Mouse (Mus musculus) lung, embryonic 16.5 days (tissue): ENCODE measurements at regions not wholly inside any gene's neighbourhood (a gene's known extent, or its start where the extent isn't known, plus 50 kb on each side); places are given as distances from the start of the nearest gene placed in this dataset.

Experiments
- ATAC-seq: fragments of 200-750 bp; cut with Nextera tagmentation; 2 replicates; pipeline ENCODE4 v1.8.0; 2017; ENCODE audit warnings: low read depth, mild to moderate bottlenecking, moderate library complexity
- H3K27ac ChIP-seq: fragments of 300-500 bp; sonication (generic); 2 replicates; pipeline ENCODE4 v1.5.1; 2014; ENCODE audit warnings: mild to moderate bottlenecking, control low read depth, low read length
- H3K27me3 ChIP-seq: fragments of 300-500 bp; sonication (generic); 2 replicates; pipeline ENCODE4 v1.6.1; 2014; ENCODE audit warnings: low read depth, low read length, mixed read lengths; ENCODE audit not compliant: control insufficient read depth, insufficient read depth
- H3K36me3 ChIP-seq: fragments of 300-500 bp; sonication (generic); 2 replicates; pipeline ENCODE4 v1.6.1; 2014; ENCODE audit warnings: low read length; ENCODE audit not compliant: control insufficient read depth, insufficient read depth
- H3K4me1 ChIP-seq: fragments of 300-500 bp; sonication (generic); replicated peaks from 2 replicates; pipeline ENCODE4 v1.6.1; 2014; ENCODE audit warnings: low read length, mixed read lengths; ENCODE audit not compliant: control insufficient read depth, insufficient read depth
- H3K4me2 ChIP-seq: fragments of 300-500 bp; sonication (generic); 2 replicates; pipeline ENCODE4 v1.6.1; 2014; ENCODE audit warnings: low read depth, low read length, control low read depth
- H3K4me3 ChIP-seq: fragments of 300-500 bp; sonication (generic); 2 replicates; pipeline ENCODE4 v1.5.1; 2014; ENCODE audit warnings: mild to moderate bottlenecking, low read length, control low read depth
- H3K9ac ChIP-seq: fragments of 300-500 bp; sonication (generic); 2 replicates; pipeline ENCODE4 v1.6.1; 2014; ENCODE audit warnings: low read length, control low read depth
- H3K9me3 ChIP-seq: fragments of 300-500 bp; sonication (generic); 2 replicates; pipeline ENCODE4 v1.6.1; 2016; ENCODE audit warnings: low read length; ENCODE audit not compliant: control insufficient read depth
- WGBS: fragments of 180-500 bp; shearing (Covaris S2); extraction: QIAGEN DNeasy Blood & Tissue Kit; methylation state at CpG from one replicate; pipeline ENCODE4 v1.1.7; 2014; 5-methylcytosine and 5-hydroxymethylcytosine counted together

DNA sequence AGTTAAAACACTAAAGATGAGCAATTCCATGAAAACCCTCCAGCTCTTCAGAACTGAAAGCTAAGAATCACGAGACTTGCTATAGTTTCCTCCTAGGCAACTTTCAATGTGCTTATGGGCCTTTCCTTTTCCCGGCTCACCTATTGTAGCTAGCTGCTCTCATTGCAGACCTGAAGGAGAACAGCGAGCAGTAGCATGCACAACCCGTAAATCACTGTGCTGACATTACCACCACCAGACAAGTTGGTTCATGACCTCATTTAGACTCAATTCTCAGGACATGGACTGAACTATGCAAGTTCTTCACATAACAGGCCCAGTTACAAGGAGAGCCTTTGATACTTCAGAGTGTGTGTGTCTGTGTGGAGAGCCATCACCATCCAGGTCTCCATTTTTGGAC lies 72.5 kb upstream of the Rbm19 start:
- Histone ChIP-seq H3K36me3 (no peaks in the 10 kb centered on the region), H3K4me3 (no peak overlapping the region), H3K27ac (no peak overlapping the region), H3K9me3 (no peaks in the 10 kb centered on the region), H3K27me3 (no peaks in the 10 kb centered on the region), H3K4me2 (no peak overlapping the region), H3K9ac (no peak overlapping the region), H3K4me1 (no peaks in the 10 kb centered on the region)
- ATAC-seq, result no peak
- 88% methylated on average over 4 of the region's 4 CpGs for WGBS

DNA sequence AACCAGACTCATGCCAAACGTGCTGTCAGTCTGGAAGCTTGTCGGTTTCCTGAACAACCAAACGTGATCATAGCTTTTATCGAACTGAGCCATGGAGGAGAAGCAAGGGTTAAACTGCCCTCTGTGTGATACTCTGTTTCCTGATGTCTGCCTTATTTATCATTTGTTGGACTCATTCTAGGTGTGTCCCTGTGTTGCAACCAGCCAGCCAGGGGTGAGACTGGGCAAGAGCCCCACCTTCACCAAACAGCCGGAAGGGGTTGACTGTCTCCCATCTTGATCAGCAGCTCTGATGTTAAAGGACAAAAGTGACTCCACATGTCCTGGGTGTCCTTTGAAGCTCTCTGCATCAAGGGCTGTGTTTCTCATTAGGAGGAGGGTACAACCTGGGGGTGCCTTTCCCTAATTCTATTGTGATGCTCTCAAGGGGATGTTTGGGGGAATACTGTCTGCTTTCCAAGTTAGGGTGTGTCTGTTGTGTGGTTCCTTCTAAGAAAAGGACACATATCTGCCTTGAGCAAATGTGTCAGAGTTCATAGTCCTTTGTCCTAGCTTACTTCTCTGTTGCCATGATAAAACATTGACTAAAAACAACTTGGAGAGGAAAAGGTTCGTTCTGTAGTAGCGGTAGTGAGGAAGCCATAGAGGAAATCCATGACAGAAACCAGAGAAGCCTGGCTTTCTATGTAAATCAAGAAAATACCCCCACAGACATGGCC lies 67.0 kb upstream of the Rbm19 start:
- Histone ChIP-seq H3K27ac (no peak overlapping the region), H3K9me3 (no peaks in the 10 kb centered on the region), H3K9ac (no peak overlapping the region), H3K36me3 (no peaks in the 10 kb centered on the region), H3K4me1 (no peaks in the 10 kb centered on the region), H3K4me2 (no peak overlapping the region), H3K4me3 (no peak overlapping the region), H3K27me3 (no peaks in the 10 kb centered on the region)
- no peak for ATAC-seq
- WGBS, result 83% methylated on average over 7 of the region's 7 CpGs

DNA sequence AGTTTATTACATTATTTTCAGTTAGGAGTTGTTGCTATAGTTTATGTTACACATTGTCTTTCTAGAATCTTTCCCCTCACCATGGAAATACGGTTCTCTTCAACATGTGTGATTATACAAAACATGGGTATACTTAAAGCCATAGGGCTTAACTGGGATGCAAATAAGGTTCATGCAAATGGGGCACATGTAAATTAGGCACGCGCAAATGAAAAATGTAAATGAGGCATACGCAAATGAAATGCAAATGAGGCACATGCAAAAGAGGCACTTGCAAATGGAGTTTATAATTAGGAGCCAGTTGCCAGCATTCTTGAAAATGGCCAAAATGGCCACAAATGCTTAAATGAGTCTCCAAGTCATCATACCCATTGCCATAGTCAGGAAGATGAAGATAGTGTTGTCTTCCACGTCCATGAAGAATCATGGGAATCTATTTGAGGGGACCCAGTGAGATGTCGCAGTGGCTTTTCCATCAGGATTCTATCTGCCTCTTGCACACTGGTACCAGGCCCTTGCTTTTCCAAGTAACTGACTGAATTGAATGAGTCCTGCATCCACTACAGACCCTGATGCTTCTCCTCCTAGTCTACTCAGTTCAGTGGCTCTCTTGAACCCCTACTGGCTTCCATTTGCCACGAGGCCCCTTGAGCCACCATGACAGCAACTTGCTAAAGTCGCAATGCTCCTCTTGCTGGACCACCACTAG lies 65.4 kb upstream of the Rbm19 start:
- no peak overlapping the region for H3K9ac ChIP-seq
- no peaks in the 10 kb centered on the region for H3K27me3 ChIP-seq
- H3K4me3 ChIP-seq, result no peak overlapping the region
- no peak overlapping the region for H3K27ac ChIP-seq
- H3K4me1 ChIP-seq, result no peaks in the 10 kb centered on the region
- H3K4me2 ChIP-seq, result no peak overlapping the region
- ATAC-seq, result no peak
- no peaks in the 10 kb centered on the region for H3K36me3 ChIP-seq
- no peaks in the 10 kb centered on the region for H3K9me3 ChIP-seq
- 85% methylated on average over 8 of the region's 8 CpGs for WGBS

DNA sequence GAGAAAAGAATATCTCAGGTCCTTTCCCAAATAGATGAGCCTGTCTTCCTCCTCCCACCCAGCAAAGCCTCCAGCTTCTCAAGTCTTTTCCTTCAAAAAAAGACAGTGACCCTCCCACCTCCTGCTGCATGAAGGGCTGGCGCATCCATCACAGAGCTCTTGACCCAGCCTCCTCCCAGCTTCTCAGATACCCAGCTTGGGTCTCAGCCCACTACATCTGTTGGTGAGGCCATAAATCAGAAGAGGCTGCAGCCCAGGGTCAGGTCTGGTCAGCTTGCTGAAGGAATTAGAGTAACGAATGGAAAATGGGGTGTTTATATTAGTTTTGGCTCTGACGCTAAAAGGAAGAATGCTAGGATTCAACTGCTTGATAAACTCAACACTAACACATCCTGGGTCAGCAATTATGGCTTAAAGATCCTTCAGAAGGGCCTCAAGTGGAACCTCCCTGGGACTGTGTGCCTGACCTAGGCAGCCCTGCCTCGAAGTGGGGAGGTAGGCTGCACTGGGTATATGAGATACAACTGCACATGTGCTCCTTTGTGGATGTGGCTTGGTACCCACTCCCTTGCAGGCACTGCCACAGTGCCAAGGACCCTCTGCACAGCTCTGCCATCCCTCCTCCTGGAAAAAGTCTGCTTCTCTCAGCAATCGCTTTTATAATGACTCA lies 61.6 kb upstream of the Rbm19 start:
- H3K4me3 ChIP-seq, result no peak overlapping the region
- no peak overlapping the region for H3K4me2 ChIP-seq
- WGBS, result 34% methylated on average over 5 of the region's 5 CpGs
- no peaks in the 10 kb centered on the region for H3K4me1 ChIP-seq
- H3K36me3 ChIP-seq, result no peaks in the 10 kb centered on the region
- no peak overlapping the region for H3K9ac ChIP-seq
- no peaks in the 10 kb centered on the region for H3K27me3 ChIP-seq
- H3K27ac ChIP-seq, result no peak overlapping the region
- H3K9me3 ChIP-seq, result no peaks in the 10 kb centered on the region
- ATAC-seq, result 0 out of 2 replicates have a peak, but pooled peaks have one; percentile 62
